Mouse (Mus musculus) monocyte, adult 5-6 weeks (primary cell): ENCODE measurements at regions not wholly inside any gene's neighbourhood (a gene's known extent, or its start where the extent isn't known, plus 50 kb on each side); places are given as distances from the start of the nearest gene placed in this dataset.

ENCODE experiments used
- ATAC-seq: fragments of 153-309, 156-312 bp; replicated peaks from 2 replicates; pipeline ENCODE4 v1.8.0; 2017; ENCODE audit warnings: mild to moderate bottlenecking; ENCODE audit not compliant: low TSS enrichment, insufficient number of reproducible peaks, severe bottlenecking, poor library complexity, low FRiP score

GRCm38 (mm10) chr13:90401496-90401895 lies 312.1 kb upstream of the Xrcc4 start:
- no peak for ATAC-seq

GRCm38 (mm10) chr13:90395274-90396023 lies 306.0 kb upstream of the Xrcc4 start:
- ATAC-seq = no peak

- no peak for ATAC-seq
Measured at GRCm38 (mm10) chr13:90394815-90395241, 305.4 kb upstream of the Xrcc4 start.

DNA sequence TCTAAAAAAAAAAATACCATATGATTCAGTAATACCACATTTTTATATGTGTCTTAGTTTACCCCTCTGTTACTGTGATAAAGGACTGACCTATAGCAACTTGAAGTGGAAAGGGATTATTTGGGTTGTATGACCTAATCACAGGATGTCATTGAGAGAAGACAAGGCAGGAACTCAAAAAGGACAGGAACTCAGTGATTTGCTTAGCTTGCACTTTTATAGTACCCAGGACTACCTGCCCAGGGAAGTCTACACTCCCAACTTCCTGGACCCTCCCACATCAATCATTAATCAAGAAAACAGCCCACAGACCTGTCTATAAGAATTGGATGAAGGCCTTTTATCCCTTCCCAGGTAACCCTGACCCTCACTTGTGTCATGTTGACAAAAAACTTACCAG lies 303.0 kb upstream of the Xrcc4 start:
- no peak for ATAC-seq

DNA sequence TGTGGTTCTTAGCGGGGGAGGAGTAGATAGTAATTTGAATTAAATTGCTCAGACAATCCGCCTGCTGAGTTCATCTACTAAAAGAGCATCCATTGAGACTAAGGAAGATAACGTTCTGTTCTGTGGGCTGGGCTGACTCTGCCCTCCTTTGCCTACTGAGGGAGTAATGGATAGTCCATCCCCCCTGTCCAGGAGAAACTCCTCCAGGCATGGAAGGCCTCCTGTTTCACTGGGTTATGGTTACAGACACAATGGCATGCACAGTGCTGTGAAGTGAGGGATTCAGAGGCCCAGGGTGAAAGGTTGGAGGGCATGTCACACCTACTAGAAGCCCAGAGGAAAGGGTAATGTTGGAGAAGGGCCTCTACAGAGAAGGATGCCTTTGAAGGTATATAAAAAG lies 287.2 kb upstream of the Xrcc4 start:
- ATAC-seq = no peak

- no peak for ATAC-seq
Measured at GRCm38 (mm10) chr13:90376207-90376606, 286.8 kb upstream of the Xrcc4 start.

GRCm38 (mm10) chr13:90371415-90372150 lies 282.2 kb upstream of the Xrcc4 start:
- ATAC-seq = no peak

DNA sequence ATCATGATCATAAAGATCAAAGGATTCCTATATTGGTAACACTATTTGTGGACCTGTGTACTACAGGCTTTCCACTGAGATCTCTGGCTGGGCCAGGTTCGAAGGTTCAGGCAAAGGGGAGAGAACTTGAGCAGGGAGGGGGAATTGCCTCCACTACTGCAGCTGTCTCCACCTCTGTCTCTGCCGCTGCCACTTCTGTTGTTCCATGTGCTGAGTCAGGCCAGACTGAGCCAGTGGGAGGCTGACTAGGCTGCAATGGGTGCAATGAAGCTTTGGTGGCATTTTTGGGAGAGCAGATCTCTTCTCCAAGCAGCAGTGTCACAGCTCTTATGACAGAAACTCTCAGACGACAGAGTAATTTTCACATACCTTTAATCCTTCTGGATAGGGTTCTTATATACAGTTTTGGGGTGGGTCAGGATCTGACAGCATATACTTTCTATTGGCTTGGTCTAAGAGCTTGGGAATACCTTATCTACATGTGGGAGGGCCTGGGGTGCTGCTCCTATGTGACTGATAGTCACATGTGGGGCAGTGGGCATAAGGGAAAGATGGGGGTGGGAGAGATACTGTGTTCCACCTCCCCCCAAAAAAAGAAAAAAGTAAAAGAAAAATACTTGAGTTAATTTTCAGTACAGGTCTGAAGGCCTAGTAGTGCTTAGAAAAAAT lies 281.5 kb upstream of the Xrcc4 start:
- ATAC-seq = no peak

- no peak for ATAC-seq
Measured at GRCm38 (mm10) chr13:90364518-90365027, 275.2 kb upstream of the Xrcc4 start.

GRCm38 (mm10) chr13:90359861-90360601 lies 270.6 kb upstream of the Xrcc4 start:
- ATAC-seq = no peak

- ATAC-seq = no peak
Measured at GRCm38 (mm10) chr13:90358149-90358548, 268.7 kb upstream of the Xrcc4 start.

GRCm38 (mm10) chr13:90355602-90356001 lies 266.2 kb upstream of the Xrcc4 start:
- ATAC-seq = no peak

DNA sequence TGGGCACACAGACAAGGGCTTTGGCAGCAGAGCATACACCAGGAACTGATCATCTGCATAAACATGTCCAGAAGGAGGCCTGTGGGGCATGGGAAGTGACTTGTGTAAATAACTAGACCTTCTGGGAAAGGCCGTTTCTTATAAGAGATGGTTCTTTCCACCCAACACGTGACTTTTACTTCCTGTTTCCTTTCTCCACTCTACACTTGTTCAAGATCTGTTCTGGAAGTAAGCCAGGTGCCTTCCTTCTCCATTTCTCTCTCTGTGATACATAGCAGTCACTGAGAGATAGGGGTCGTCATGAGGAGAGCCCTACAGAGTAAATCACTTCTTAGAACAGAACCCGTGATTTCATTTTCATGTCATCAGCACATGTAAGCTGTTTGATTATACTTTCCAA lies 253.4 kb upstream of the Xrcc4 start:
- ATAC-seq = no peak

- no peak for ATAC-seq
Measured at GRCm38 (mm10) chr13:90341597-90342212, 252.3 kb upstream of the Xrcc4 start.

GRCm38 (mm10) chr13:90340647-90341160 lies 251.3 kb upstream of the Xrcc4 start:
- ATAC-seq = no peak

DNA sequence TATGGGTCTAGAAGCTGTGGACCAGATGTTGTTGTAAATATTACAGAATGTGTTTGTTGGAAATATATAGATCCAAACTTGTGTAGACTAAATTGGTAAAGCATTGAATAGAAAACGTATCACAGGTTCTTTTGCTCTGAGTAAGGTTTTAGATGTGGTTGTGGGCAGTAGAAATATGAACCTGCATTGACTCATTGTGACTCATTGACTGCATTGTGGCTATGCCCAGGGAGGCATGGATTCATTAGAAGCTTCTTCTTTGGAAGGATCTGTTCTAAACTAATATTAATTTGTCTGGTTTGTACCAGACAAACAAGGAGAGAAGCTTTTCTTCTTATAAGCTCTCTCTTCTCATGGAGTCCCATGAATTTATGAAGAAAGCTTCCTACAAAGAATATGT lies 248.2 kb upstream of the Xrcc4 start:
- ATAC-seq = no peak

GRCm38 (mm10) chr13:90335741-90336037 lies 246.3 kb upstream of the Xrcc4 start:
- ATAC-seq = no peak

DNA sequence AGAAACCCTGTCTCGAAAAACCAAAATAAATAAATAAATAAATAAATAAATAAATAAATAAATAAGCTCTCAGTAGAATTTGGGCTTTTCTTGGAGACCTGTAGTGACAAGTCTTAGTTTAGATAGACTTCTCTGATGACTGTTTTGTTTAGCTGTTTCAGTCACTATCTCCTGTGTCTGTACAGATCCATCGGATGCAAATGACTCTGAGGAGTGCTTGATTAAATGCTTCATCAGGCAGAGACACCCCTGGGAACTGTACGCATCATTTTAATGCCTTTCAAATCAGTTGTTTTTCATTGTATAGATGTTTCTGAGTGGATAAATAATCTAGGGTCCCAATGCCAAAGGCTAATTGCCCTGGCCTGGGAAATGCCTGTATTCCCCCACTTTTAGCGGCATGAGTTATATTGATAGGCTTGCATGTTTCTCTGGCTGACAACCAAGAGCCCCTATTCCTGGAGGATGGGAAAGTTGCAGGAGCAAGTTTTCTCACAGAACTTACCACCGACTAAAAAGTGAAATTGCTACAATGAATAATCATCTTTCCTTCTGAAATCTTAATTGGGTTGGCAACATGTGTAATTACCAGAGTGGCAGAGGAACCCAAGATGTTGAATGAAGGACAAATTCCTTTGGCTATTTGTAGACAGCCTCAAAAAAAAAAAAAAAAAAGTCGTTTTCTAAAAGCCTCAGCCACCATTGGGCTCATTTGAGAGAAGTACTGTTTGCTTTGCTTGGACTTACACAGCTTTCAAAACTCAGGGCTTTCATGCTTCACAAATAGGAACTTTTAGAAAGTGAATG lies 245.7 kb upstream of the Xrcc4 start:
- no peak for ATAC-seq
